Mouse (Mus musculus): ENCODE measurements at regions not wholly inside any gene's neighbourhood (a gene's known extent, or its start where the extent isn't known, plus 50 kb on each side); places are given as distances from the start of the nearest gene placed in this dataset.

DNA sequence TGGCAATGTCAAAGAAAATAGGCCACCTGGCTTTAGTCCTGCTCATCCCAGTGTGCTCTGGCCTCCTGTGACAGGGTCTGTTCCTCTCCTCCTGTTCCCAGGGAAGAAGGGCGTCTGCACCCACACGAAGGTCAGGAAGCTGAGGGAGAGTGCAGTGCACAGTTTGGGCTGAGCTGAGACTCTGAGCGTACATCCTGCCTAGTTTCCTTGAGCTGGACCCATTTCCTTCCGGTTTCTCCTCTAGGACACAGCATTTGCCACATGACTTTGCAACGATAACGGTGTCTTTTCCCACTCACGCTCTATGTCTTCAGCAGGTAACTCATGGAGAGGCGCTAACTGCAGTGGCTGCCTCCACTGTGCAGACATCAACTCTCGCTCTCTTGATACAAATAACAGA lies 59.6 kb upstream of the Cdh4 start:
- Histone ChIP-seq H3K79me2 (ENCODE audit: control insufficient read depth, insufficient read depth, low read length) (no peaks in the 10 kb centered on the region), H3K4me1 (ENCODE audit: control insufficient read depth, insufficient read depth, low read length) (no peaks in the 10 kb centered on the region), H3K9ac (ENCODE audit: low read depth, low read length) (no peak overlapping the region), H3K27me3 (ENCODE audit: control insufficient read depth, insufficient read depth, low read length) (no peaks in the 10 kb centered on the region), H3K36me3 (ENCODE audit: control insufficient read depth, insufficient read depth, low read length) (no peaks in the 10 kb centered on the region), H3K27ac (replicated peaks; ENCODE audit: insufficient read depth, low read depth, low read length) (peak overlapping the region; percentile 37; the same call in 1 of the 2 replicates), H3K4me3 (ENCODE audit: insufficient read depth, low read depth, low read length) (no peak overlapping the region)
- WGBS: 77% methylated on average over 9 of the region's 9 CpGs
- DNase-seq (ENCODE audit: extremely low read depth, low read depth, low spot score): peak; percentile 7
- TF ChIP-seq POLR2A (IDR thresholded peaks at IDR 0.05; ENCODE audit: extremely low read depth, insufficient read depth, low read length) (no peak), CTCF (IDR thresholded peaks at IDR 0.05; ENCODE audit: low read depth, low read length) (no peak)

- Histone ChIP-seq H3K27me3 (ENCODE audit: control insufficient read depth, insufficient read depth, low read length) (no peaks in the 10 kb centered on the region), H3K9ac (ENCODE audit: low read depth, low read length) (no peak overlapping the region), H3K36me3 (ENCODE audit: control insufficient read depth, insufficient read depth, low read length) (no peaks in the 10 kb centered on the region), H3K4me3 (ENCODE audit: insufficient read depth, low read depth, low read length) (no peak overlapping the region), H3K27ac (replicated peaks; ENCODE audit: insufficient read depth, low read depth, low read length) (no peak overlapping the region), H3K4me1 (ENCODE audit: control insufficient read depth, insufficient read depth, low read length) (no peaks in the 10 kb centered on the region), H3K79me2 (ENCODE audit: control insufficient read depth, insufficient read depth, low read length) (no peaks in the 10 kb centered on the region)
- TF ChIP-seq POLR2A (IDR thresholded peaks at IDR 0.05; ENCODE audit: extremely low read depth, insufficient read depth, low read length) (no peak), CTCF (IDR thresholded peaks at IDR 0.05; ENCODE audit: low read depth, low read length) (no peak)
- 82% methylated on average over 6 of the region's 6 CpGs for WGBS
- no peak for DNase-seq (ENCODE audit: extremely low read depth, low read depth, low spot score)
These were observed 55.4 kb upstream of the Cdh4 start for GRCm38 (mm10) chr2:179386871-179387270.

DNA sequence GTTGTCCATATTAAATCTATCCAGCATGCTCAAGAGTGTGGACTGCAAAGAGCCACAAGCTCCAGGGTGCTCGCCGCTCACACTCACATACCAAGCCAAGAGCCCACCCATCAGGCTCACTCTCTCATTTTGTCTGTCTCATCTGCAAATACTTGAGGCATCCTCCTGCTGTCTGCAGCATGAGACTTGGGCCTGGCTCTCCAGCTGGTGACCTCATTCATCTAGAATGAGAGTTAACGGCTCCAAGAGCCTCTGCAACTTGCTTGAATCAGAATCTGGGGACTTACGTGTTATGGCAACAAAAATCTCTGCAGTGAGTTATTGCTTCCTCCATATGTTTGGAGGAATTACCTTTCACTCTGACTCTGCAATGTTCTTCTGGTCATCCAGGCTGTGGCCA lies 51.7 kb upstream of the Cdh4 start:
- H3K79me2 ChIP-seq (ENCODE audit: control insufficient read depth, insufficient read depth, low read length): no peaks in the 10 kb centered on the region
- WGBS: 82% methylated on average over 4 of the region's 4 CpGs
- H3K9ac ChIP-seq (ENCODE audit: low read depth, low read length): no peak overlapping the region
- H3K36me3 ChIP-seq (ENCODE audit: control insufficient read depth, insufficient read depth, low read length): no peaks in the 10 kb centered on the region
- H3K27ac ChIP-seq (replicated peaks; ENCODE audit: insufficient read depth, low read depth, low read length): no peak overlapping the region
- no peak overlapping the region for H3K4me3 ChIP-seq (ENCODE audit: insufficient read depth, low read depth, low read length)
- DNase-seq (ENCODE audit: extremely low read depth, low read depth, low spot score): no peak
- no peaks in the 10 kb centered on the region for H3K4me1 ChIP-seq (ENCODE audit: control insufficient read depth, insufficient read depth, low read length)
- H3K27me3 ChIP-seq (ENCODE audit: control insufficient read depth, insufficient read depth, low read length): 0 out of 2 replicates have a peak, but pooled peaks cover 3% of the 10 kb centered on the region
- TF ChIP-seq POLR2A (IDR thresholded peaks at IDR 0.05; ENCODE audit: extremely low read depth, insufficient read depth, low read length): no peak
- TF ChIP-seq CTCF (IDR thresholded peaks at IDR 0.05; ENCODE audit: low read depth, low read length): no peak

- Histone ChIP-seq H3K4me3 (ENCODE audit: insufficient read depth, low read depth, low read length) (no peak overlapping the region), H3K27me3 (ENCODE audit: control insufficient read depth, insufficient read depth, low read length) (0 out of 2 replicates have a peak, but pooled peaks cover 3% of the 10 kb centered on the region), H3K27ac (replicated peaks; ENCODE audit: insufficient read depth, low read depth, low read length) (no peak overlapping the region), H3K4me1 (ENCODE audit: control insufficient read depth, insufficient read depth, low read length) (no peaks in the 10 kb centered on the region), H3K9ac (ENCODE audit: low read depth, low read length) (no peak overlapping the region), H3K36me3 (ENCODE audit: control insufficient read depth, insufficient read depth, low read length) (no peaks in the 10 kb centered on the region), H3K79me2 (ENCODE audit: control insufficient read depth, insufficient read depth, low read length) (no peaks in the 10 kb centered on the region)
- DNase-seq (ENCODE audit: extremely low read depth, low read depth, low spot score): no peak
- 70% methylated on average over 11 of the region's 11 CpGs for WGBS
- TF ChIP-seq POLR2A (IDR thresholded peaks at IDR 0.05; ENCODE audit: extremely low read depth, insufficient read depth, low read length) (no peak), CTCF (IDR thresholded peaks at IDR 0.05; ENCODE audit: low read depth, low read length) (no peak)
These were observed 51.2 kb upstream of the Cdh4 start for GRCm38 (mm10) chr2:179390924-179391461.

Measured in liver, adult 2 months (tissue).